Mouse (Mus musculus) B cell, adult 67 days (primary cell): ENCODE results near the gene Vmn1r196. TPM values are rescaled to one million over a fixed set of nuclear protein-coding genes. Genes with fewer than 3 reads are reported as not detected.

Source experiments
- total RNA-seq, 2 experiments: library from RNA; stranded (reverse); gene quantifications; 4 replicates each; pipeline ENCODE4 v1.2.4; 2023

Vmn1r196 gene
- not detected for total RNA-seq

GRCm38 (mm10) chr13:22289620-22290019 lies at the start of gene Vmn1r196:
Vmn1r196 (plus strand) TSS chr13:22289920.

GRCm38 (mm10) chr13:22243915-22244314 lies 45.8 kb upstream of the Vmn1r196 start, which contains the start of gene Vmn1r194:
Vmn1r194 (plus strand) TSS chr13:22244215.

DNA sequence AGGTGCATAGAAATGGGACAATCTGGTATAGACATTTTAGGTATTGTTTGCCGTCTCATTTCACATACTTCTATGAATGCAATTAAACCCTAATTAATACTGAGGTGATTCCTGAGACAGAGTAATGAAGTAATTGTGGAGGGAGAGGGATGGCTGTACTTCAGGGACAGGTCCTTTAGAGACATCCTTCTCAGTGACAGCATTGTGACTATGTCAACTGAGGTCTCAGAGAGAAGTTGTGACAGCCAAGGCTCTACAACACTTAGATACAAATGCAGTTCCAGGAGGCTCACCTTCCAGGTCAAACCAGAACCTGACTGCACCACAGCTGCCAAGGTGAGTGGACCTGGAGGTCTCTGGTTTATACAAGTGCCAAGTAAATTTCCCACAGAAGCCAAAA lies 19.5 kb upstream of the Vmn1r196 start, which contains the start of gene Vmn1r195:
Gene Vmn1r195, plus strand, starts transcription at position 301 of the 400 bp plus-strand sequence.

GRCm38 (mm10) chr13:22324289-22324688 lies 34.6 kb downstream of the Vmn1r196 start, which contains the start of gene Vmn1r197:
Vmn1r197 (plus strand) TSS chr13:22324589.

Other genes starting within 250 kb of the Vmn1r196 start
- gene Hist1h4i, start 248.6 kb upstream of the Vmn1r196 start, total RNA-seq = 100 to 1,000 TPM; 118 to 131 TPM
- gene Hist1h2ag, start 247.0 kb upstream of the Vmn1r196 start, total RNA-seq = 10 to 100 TPM; 70.3 to 95.1 TPM
- 100 to 1,000 TPM in 1 of 2 experiments, 10 to 100 TPM in 1; 96.7 to 143 TPM for gene Hist1h2bj, start 246.7 kb upstream of the Vmn1r196 start, total RNA-seq
- gene Vmn1r188, start 205.5 kb upstream of the Vmn1r196 start, total RNA-seq = not detected
- not detected for gene Vmn1r189, start 184.1 kb upstream of the Vmn1r196 start, total RNA-seq
- not detected for gene Vmn1r191, start 106.0 kb upstream of the Vmn1r196 start, total RNA-seq
- not detected for gene Vmn1r192, start 98.8 kb upstream of the Vmn1r196 start, total RNA-seq
- gene Vmn1r193, start 66.8 kb upstream of the Vmn1r196 start, total RNA-seq = not detected
- gene Vmn1r194, start 45.7 kb upstream of the Vmn1r196 start, total RNA-seq = not detected
- not detected for gene Vmn1r195, start 19.4 kb upstream of the Vmn1r196 start, total RNA-seq
- gene Vmn1r197, start 34.7 kb downstream of the Vmn1r196 start, total RNA-seq = not detected
- gene Vmn1r198, start 60.4 kb downstream of the Vmn1r196 start, total RNA-seq = not detected
- not detected for gene Vmn1r199, start 89.9 kb downstream of the Vmn1r196 start, total RNA-seq
- not detected for gene Vmn1r200, start 100.5 kb downstream of the Vmn1r196 start, total RNA-seq
- not detected for gene Vmn1r201, start 182.0 kb downstream of the Vmn1r196 start, total RNA-seq
- under 1 TPM; 0.12 TPM for gene Vmn1r202, start 215.5 kb downstream of the Vmn1r196 start, total RNA-seq
- gene Vmn1r203, start 228.2 kb downstream of the Vmn1r196 start, total RNA-seq = not detected